Comparison of ENCODE assay signal across 26 mouse cellular contexts in the genomic region with DNA sequence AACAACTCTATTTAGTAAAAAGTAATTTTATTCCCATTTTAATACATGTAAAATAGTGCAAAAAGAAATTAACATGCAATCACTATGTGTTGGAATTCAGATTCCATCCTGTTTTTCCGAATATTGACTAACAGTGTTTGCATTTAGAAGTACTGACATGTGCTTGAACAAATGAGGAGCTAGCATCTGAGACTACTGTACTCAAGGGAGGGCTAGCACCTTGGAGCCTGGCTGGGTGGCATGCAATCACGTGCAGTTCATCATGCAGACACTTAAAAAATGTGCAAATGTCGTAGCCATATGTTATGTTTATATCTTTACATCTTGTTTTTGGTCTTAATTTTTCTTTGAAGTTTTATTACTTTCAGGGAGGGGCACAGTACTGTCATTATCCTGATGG.
"Had no signal": no experiment of that assay in that cellular context is flagged by ENCODE, and none has a peak within 500 bp of the region (broad histone marks: within the 10 kb centered on the region; RNA-seq: fewer than 3 reads in every experiment).

No protein-coding gene starts in this region.

- H3K4me3 ChIP-seq: gastrocnemius, adult 2 months; heart, adult 2 months; heart, embryonic 13.5 days; heart, embryonic 15.5 days; hindbrain, embryonic 13.5 days; hindbrain, embryonic 15.5 days; kidney, embryonic 15.5 days; limb, embryonic 13.5 days; limb, embryonic 15.5 days; liver, embryonic 12.5 days had no signal

- H3K4me1 ChIP-seq: heart, embryonic 13.5 days; heart, embryonic 15.5 days; hindbrain, embryonic 13.5 days; hindbrain, embryonic 15.5 days; kidney, embryonic 15.5 days; limb, embryonic 13.5 days; limb, embryonic 15.5 days; liver, embryonic 12.5 days had no signal

- ATAC-seq: hindbrain, postnatal 0 days; intestine, embryonic 16.5 days; liver, embryonic 12.5 days had no signal

- H3K27me3 ChIP-seq: heart, embryonic 13.5 days; heart, embryonic 15.5 days; hindbrain, embryonic 13.5 days; hindbrain, embryonic 15.5 days; kidney, embryonic 15.5 days; limb, embryonic 13.5 days; limb, embryonic 15.5 days; liver, embryonic 12.5 days had no signal

- DNase-seq: gastrocnemius, adult 2 months; gastrocnemius, postnatal 10 days; gastrocnemius, postnatal 25 days; heart, adult 2 months; heart, postnatal 14 days; heart, postnatal 36 days; kidney, adult 11 months; kidney, adult 2 months; kidney, adult 9 months; kidney, postnatal 14 days; kidney, postnatal 36 days; layer of hippocampus, postnatal 36 days; left cerebral cortex, postnatal 4 days had no signal

- H3K9ac ChIP-seq: heart, embryonic 13.5 days; heart, embryonic 15.5 days; hindbrain, embryonic 13.5 days; hindbrain, embryonic 15.5 days; kidney, embryonic 15.5 days; limb, embryonic 13.5 days; limb, embryonic 15.5 days; liver, embryonic 12.5 days; liver, embryonic 14.5 days had no signal

- H3K9me3 ChIP-seq: heart, embryonic 13.5 days; heart, embryonic 15.5 days; hindbrain, embryonic 13.5 days; hindbrain, embryonic 15.5 days; kidney, embryonic 15.5 days; limb, embryonic 13.5 days; limb, embryonic 15.5 days; liver, embryonic 12.5 days had no signal

- H3K27ac ChIP-seq: gastrocnemius, adult 2 months; heart, adult 2 months; heart, embryonic 13.5 days; heart, embryonic 15.5 days; hindbrain, embryonic 13.5 days; hindbrain, embryonic 15.5 days; hindbrain, postnatal 0 days; kidney, embryonic 15.5 days; kidney, postnatal 0 days; limb, embryonic 13.5 days; limb, embryonic 15.5 days; liver, embryonic 12.5 days; liver, embryonic 14.5 days had no signal

- H3K36me3 ChIP-seq: heart, embryonic 15.5 days had no signal

- H3K4me2 ChIP-seq: heart, embryonic 11.5 days; heart, embryonic 13.5 days; heart, embryonic 15.5 days; hindbrain, embryonic 13.5 days; hindbrain, embryonic 15.5 days; kidney, embryonic 15.5 days; limb, embryonic 13.5 days; limb, embryonic 15.5 days; liver, embryonic 12.5 days had no signal
